Mouse (Mus musculus) mature B cell (primary cell): ENCODE data around the gene Mcpt2.
"Not testable (repeated sequence)": the region's sequence is repeated elsewhere in the genome, so short reads cannot be mapped to it uniquely, and the experiment has no call there.

ENCODE experiments used
- in situ Hi-C: fragments of 300-500 bp; cut with MboI; formaldehyde crosslinking; loops from 2 replicates; pipeline ENCODE4 v1.14.3; 2019

Mcpt2 gene

GRCm38 (mm10) chr14:56041792-56042191 lies at the start of gene Mcpt2:
TSS of gene Mcpt2 (plus strand) at chr14:56042041.
- in situ Hi-C loops = not testable (repeated sequence)

GRCm38 (mm10) chr14:56013147-56013546 lies 28.7 kb upstream of the Mcpt2 start:
- in situ Hi-C loops = no loop called here

GRCm38 (mm10) chr14:56013924-56014323 lies 27.9 kb upstream of the Mcpt2 start:
- in situ Hi-C loops = no loop called here

- in situ Hi-C loops = not testable (repeated sequence)
Observed at GRCm38 (mm10) chr14:56017671-56018070, 24.2 kb upstream of the Mcpt2 start, which contains the start of gene Mcpt1. TSS of gene Mcpt1 (plus strand) at chr14:56017971.

GRCm38 (mm10) chr14:56019446-56019845 lies 22.4 kb upstream of the Mcpt2 start:
- in situ Hi-C loops = no loop called here

GRCm38 (mm10) chr14:56021305-56021704 lies 20.5 kb upstream of the Mcpt2 start:
- in situ Hi-C loops = not testable (repeated sequence)

- in situ Hi-C loops = not testable (repeated sequence)
Observed at GRCm38 (mm10) chr14:56030395-56030794, 11.4 kb upstream of the Mcpt2 start, which contains the start of gene Mcpt9. TSS of gene Mcpt9 (minus strand) at chr14:56030495.

GRCm38 (mm10) chr14:56034433-56034832 lies 7.4 kb upstream of the Mcpt2 start:
- in situ Hi-C loops = no loop called here

- in situ Hi-C loops = no loop called here
Observed at GRCm38 (mm10) chr14:56055408-56055807, 13.6 kb downstream of the Mcpt2 start.

GRCm38 (mm10) chr14:56057722-56058121 lies 15.9 kb downstream of the Mcpt2 start:
- in situ Hi-C loops = no loop called here

- in situ Hi-C loops = not testable (repeated sequence)
Observed at GRCm38 (mm10) chr14:56062213-56062612, 20.4 kb downstream of the Mcpt2 start, which contains the start of gene Mcpt4. TSS of gene Mcpt4 (minus strand) at chr14:56062313.

GRCm38 (mm10) chr14:56082016-56082415 lies 40.2 kb downstream of the Mcpt2 start:
- in situ Hi-C loops = no loop called here

- in situ Hi-C loops = no loop called here
Observed at GRCm38 (mm10) chr14:56085167-56085566, 43.3 kb downstream of the Mcpt2 start, which contains the start of gene Mcpt8. TSS of gene Mcpt8 (minus strand) at chr14:56085273.

GRCm38 (mm10) chr14:56086711-56087110 lies 44.9 kb downstream of the Mcpt2 start:
- in situ Hi-C loops = no loop called here

GRCm38 (mm10) chr14:56093353-56093752 lies 51.5 kb downstream of the Mcpt2 start:
- in situ Hi-C loops = no loop called here
